Mouse (Mus musculus) liver, adult 2 months (tissue): ENCODE measurements around the gene Nudcd3.

Experiments used
- CTCF ChIP-seq: fragments of 200-500 bp; IDR thresholded peaks from 2 replicates; pipeline ENCODE4 v1.5.1; 2011; ENCODE audit warnings: low read depth, low read length, control low read depth
- POLR2A ChIP-seq: fragments of 200-500 bp; IDR thresholded peaks from 2 replicates; pipeline ENCODE4 v1.6.1; 2011; ENCODE audit warnings: low read length, control low read depth; ENCODE audit not compliant: insufficient read depth; ENCODE audit errors: extremely low read depth

DNA sequence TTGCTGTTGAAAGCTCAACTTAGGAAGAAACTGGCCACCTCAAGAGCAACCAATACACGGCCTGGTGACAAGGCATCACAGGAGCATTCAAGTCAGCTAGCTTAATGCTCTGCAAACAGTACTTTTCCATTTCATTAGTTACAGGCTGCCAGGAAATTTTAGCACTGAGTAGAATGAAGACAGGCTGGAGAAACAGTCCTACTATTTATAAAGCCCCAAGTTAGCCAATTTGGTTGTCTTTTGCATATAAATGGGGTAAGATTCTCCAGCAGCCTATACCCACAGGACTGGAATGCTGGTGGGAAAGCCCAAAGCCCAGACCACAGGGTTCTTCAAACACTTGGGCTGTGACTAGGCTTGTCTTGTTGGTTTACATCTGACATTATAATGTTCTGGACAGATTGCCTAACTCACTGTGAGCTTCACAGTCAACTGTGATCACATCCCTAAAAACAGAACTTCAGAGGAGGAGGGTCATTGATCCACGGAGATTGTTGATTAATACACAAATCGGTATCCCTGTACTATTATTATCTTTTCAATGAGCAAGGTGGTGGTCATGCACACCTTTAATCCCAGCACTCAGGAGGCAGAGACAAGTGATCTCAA, 39.4 kb downstream of the Nudcd3 start:
- no peak for TF ChIP-seq CTCF
- TF ChIP-seq POLR2A = no peak
